Mouse (Mus musculus): Measurements from ENCODE around the gene Rasgrf1. TPM values are rescaled to one million over a fixed set of nuclear protein-coding genes. Genes with fewer than 3 reads are reported as not detected.

The Rasgrf1 gene
- total and polyA plus RNA-seq, 3 experiments = not detected

- in situ Hi-C loops (cut with MboI; ENCODE audit: low pct_ligation_motif_present, low pct_unique_long_range_greater_than_20kb, low sequenced_read_pairs) (no loop called here), dilution Hi-C loops (cut with MboI; ENCODE audit: extremely low pct_ligation_motif_present, extremely low pct_unique_long_range_greater_than_20kb, low sequenced_read_pairs) (no loop called here)
- no peak for DNase-seq (ENCODE audit: extremely low read depth)
- TF ChIP-seq PAX5 (IDR thresholded peaks at IDR 0.05; ENCODE audit: low read length) = no peak
- TF ChIP-seq ELF1 (IDR thresholded peaks at IDR 0.05; ENCODE audit: low read depth, low read length) = no peak
- no peak for TF ChIP-seq CHD2 (IDR thresholded peaks at IDR 0.05; ENCODE audit: low read length)
- TF ChIP-seq JUN (IDR thresholded peaks at IDR 0.05; ENCODE audit: insufficient read depth, low read depth, low read length) = no peak
- no peak for TF ChIP-seq IRF4 (IDR thresholded peaks at IDR 0.05; ENCODE audit: low read depth, low read length)
- TF ChIP-seq RAD21 (IDR thresholded peaks at IDR 0.05; ENCODE audit: low read depth, low read length) = no peak
- no peak for TF ChIP-seq USF1 (IDR thresholded peaks at IDR 0.05; ENCODE audit: low read depth, low read length)
- TF ChIP-seq MEF2A (IDR thresholded peaks at IDR 0.05; ENCODE audit: borderline replicate concordance, low read depth, low read length) = no peak
- no peak for TF ChIP-seq ETS1 (conservative IDR thresholded peaks at IDR 0.05; ENCODE audit: low read depth, low read length)
- TF ChIP-seq CTCF (conservative IDR thresholded peaks at IDR 0.05 in 1 of 2, IDR thresholded peaks at IDR 0.05 in 1 of 2; ENCODE audit: low read depth in 2 of 2, low read length in 2 of 2) = no peak
- TF ChIP-seq SIN3A (IDR thresholded peaks at IDR 0.05; ENCODE audit: low read length) = no peak
- no peak for TF ChIP-seq UBTF (IDR thresholded peaks at IDR 0.05; ENCODE audit: low read depth, low read length)
- TF ChIP-seq RCOR1 (conservative IDR thresholded peaks at IDR 0.05; ENCODE audit: low read depth, low read length) = no peak
- TF ChIP-seq MYC (IDR thresholded peaks at IDR 0.05; ENCODE audit: low read depth, low read length) = no peak
- TF ChIP-seq ZC3H11A (IDR thresholded peaks at IDR 0.05; ENCODE audit: low read depth, low read length) = no peak
- no peak for TF ChIP-seq MXI1 (IDR thresholded peaks at IDR 0.05; ENCODE audit: low read depth, low read length)
- no peak for TF ChIP-seq JUND (conservative IDR thresholded peaks at IDR 0.05; ENCODE audit: low read depth, low read length)
- H3K4me1 ChIP-seq (ENCODE audit: control insufficient read depth in 1 of 2, insufficient read depth in 2 of 2) = peaks cover 0 to 20% of the 10 kb centered on the region in 2 experiments; a peak in 2 of 4 replicates
- H3K79me2 ChIP-seq (replicated peaks; ENCODE audit: control insufficient read depth, extremely low read depth, insufficient read depth, poor library complexity, severe bottlenecking) = no peaks in the 10 kb centered on the region
- peaks cover 3% of the 10 kb centered on the region for H3K9me3 ChIP-seq (replicated peaks; ENCODE audit: low read length)
- H3K9ac ChIP-seq (ENCODE audit: insufficient read depth, low read depth) = no peak overlapping the region
- H3K27me3 ChIP-seq (replicated peaks) = no peaks in the 10 kb centered on the region
- H3K27ac ChIP-seq (ENCODE audit: insufficient read depth, low read depth) = no peak overlapping the region
- no peak overlapping the region for H3K4me2 ChIP-seq (ENCODE audit: insufficient read depth, low read depth, poor library complexity, severe bottlenecking)
- no peak overlapping the region for H3K4me3 ChIP-seq (replicated peaks in 1 of 3; ENCODE audit: low read depth in 2 of 3, low read length in 2 of 3, poor library complexity in 1 of 3)
- H3K36me3 ChIP-seq (replicated peaks in 1 of 2; ENCODE audit: control insufficient read depth in 1 of 2, insufficient read depth in 1 of 2, low read length in 1 of 2) = no peaks in the 10 kb centered on the region
These were observed 78.3 kb downstream of the Rasgrf1 start for GRCm38 (mm10) chr9:89988053-89988452.

GRCm38 (mm10) chr9:89988811-89989528, 79.3 kb downstream of the Rasgrf1 start:
- in situ Hi-C loops (cut with MboI; ENCODE audit: low pct_ligation_motif_present, low pct_unique_long_range_greater_than_20kb, low sequenced_read_pairs) = no loop called here
- Histone ChIP-seq H3K79me2 (replicated peaks; ENCODE audit: control insufficient read depth, extremely low read depth, insufficient read depth, poor library complexity, severe bottlenecking) (no peaks in the 10 kb centered on the region), H3K27ac (ENCODE audit: insufficient read depth, low read depth) (no peak overlapping the region), H3K27me3 (replicated peaks) (no peaks in the 10 kb centered on the region), H3K4me2 (ENCODE audit: insufficient read depth, low read depth, poor library complexity, severe bottlenecking) (no peak overlapping the region), H3K9ac (ENCODE audit: insufficient read depth, low read depth) (no peak overlapping the region), H3K9me3 (replicated peaks; ENCODE audit: low read length) (peaks cover 3% of the 10 kb centered on the region), H3K36me3 (replicated peaks in 1 of 2; ENCODE audit: control insufficient read depth in 1 of 2, insufficient read depth in 1 of 2, low read length in 1 of 2) (no peaks in the 10 kb centered on the region), H3K4me1 (ENCODE audit: control insufficient read depth in 1 of 2, insufficient read depth in 2 of 2) (peaks cover 0 to 20% of the 10 kb centered on the region in 2 experiments; a peak in 2 of 4 replicates), H3K4me3 (replicated peaks in 1 of 3; ENCODE audit: low read depth in 2 of 3, low read length in 2 of 3, poor library complexity in 1 of 3) (no peak overlapping the region)
- no peak for DNase-seq (ENCODE audit: extremely low read depth)
- dilution Hi-C loops (cut with MboI; ENCODE audit: extremely low pct_ligation_motif_present, extremely low pct_unique_long_range_greater_than_20kb, low sequenced_read_pairs) = no loop called here
- TF ChIP-seq JUND (conservative IDR thresholded peaks at IDR 0.05; ENCODE audit: low read depth, low read length) (no peak), IRF4 (IDR thresholded peaks at IDR 0.05; ENCODE audit: low read depth, low read length) (no peak), BHLHE40 (IDR thresholded peaks at IDR 0.05; ENCODE audit: low read depth, low read length) (no peak), MEF2A (IDR thresholded peaks at IDR 0.05; ENCODE audit: borderline replicate concordance, low read depth, low read length) (no peak), ZMIZ1 (IDR thresholded peaks at IDR 0.05; ENCODE audit: low read depth, low read length) (no peak), ZC3H11A (IDR thresholded peaks at IDR 0.05; ENCODE audit: low read depth, low read length) (no peak), RAD21 (IDR thresholded peaks at IDR 0.05; ENCODE audit: low read depth, low read length) (no peak), CHD1 (IDR thresholded peaks at IDR 0.05; ENCODE audit: low read depth, low read length) (no peak), CHD2 (IDR thresholded peaks at IDR 0.05; ENCODE audit: low read length) (no peak)
